Mouse (Mus musculus) midbrain, embryonic 11.5 days (tissue): ENCODE data around the gene Timd2. TPM values are rescaled to one million over a fixed set of nuclear protein-coding genes. Genes with fewer than 3 reads are reported as not detected.
"Not testable (repeated sequence)": the region's sequence is repeated elsewhere in the genome, so short reads cannot be mapped to it uniquely, and the experiment has no call there.

Experiments used
- ATAC-seq: fragments of 200-750 bp; cut with Nextera tagmentation; 2 replicates; pipeline ENCODE4 v1.8.0; 2017; ENCODE audit warnings: moderate TSS enrichment, moderate library complexity; ENCODE audit not compliant: low FRiP score
- DNase-seq: peaks from one replicate; pipeline ENCODE4 v3.0.0; 2015; ENCODE audit warnings: low spot score; ENCODE audit errors: missing footprints
- H3K27ac ChIP-seq: fragments of 300-500 bp; sonication (generic); 2 replicates; pipeline ENCODE4 v1.5.1; 2014; ENCODE audit warnings: low read depth, low read length
- H3K27me3 ChIP-seq: fragments of 300-500 bp; sonication (generic); 2 replicates; pipeline ENCODE4 v1.6.1; 2014; ENCODE audit warnings: mild to moderate bottlenecking, low read length, moderate library complexity, mixed read lengths; ENCODE audit not compliant: control insufficient read depth, insufficient read depth
- H3K36me3 ChIP-seq: fragments of 300-500 bp; sonication (generic); 2 replicates; pipeline ENCODE4 v1.6.1; 2014; ENCODE audit warnings: mild to moderate bottlenecking, low read length, moderate library complexity, mixed read lengths; ENCODE audit not compliant: control insufficient read depth, insufficient read depth
- H3K4me1 ChIP-seq: fragments of 300-500 bp; sonication (generic); 2 replicates; pipeline ENCODE4 v1.6.1; 2014; ENCODE audit warnings: low read length; ENCODE audit not compliant: control insufficient read depth, insufficient read depth
- H3K4me2 ChIP-seq: fragments of 300-500 bp; sonication (generic); 2 replicates; pipeline ENCODE4 v1.6.1; 2014; ENCODE audit warnings: mild to moderate bottlenecking, moderate library complexity
- H3K4me3 ChIP-seq: fragments of 300-500 bp; sonication (generic); 2 replicates; pipeline ENCODE4 v1.5.1; 2014; ENCODE audit warnings: low read depth, low read length
- H3K9ac ChIP-seq: fragments of 300-500 bp; sonication (generic); 2 replicates; pipeline ENCODE4 v1.6.1; 2014; ENCODE audit warnings: low read length
- H3K9me3 ChIP-seq: fragments of 300-500 bp; sonication (generic); 2 replicates; pipeline ENCODE4 v1.6.1; 2016; ENCODE audit warnings: low read length; ENCODE audit not compliant: control insufficient read depth
- WGBS: fragments of 180-500 bp; shearing (Covaris S2); extraction: QIAGEN DNeasy Blood & Tissue Kit; methylation state at CpG from one replicate; pipeline ENCODE4 v1.1.7; 2014; 5-methylcytosine and 5-hydroxymethylcytosine counted together
- polyA plus RNA-seq: library from polyadenylated mRNA; unstranded; fragments of >200 nt; fragmentation: Nextera tagmentation; extraction: Ambion mirVana; gene quantifications from 2 replicates; pipeline ENCODE4 v1.2.1, GENCODE M21; 2014

The Timd2 gene
- polyA plus RNA-seq, 1 experiment from 2014 or later, result 0.27 TPM

- DNase-seq (no peak), ATAC-seq (0 out of 2 replicates have a peak, but pooled peaks have one; percentile 27)
- Histone ChIP-seq H3K4me2 (no peak overlapping the region), H3K27ac (no peak overlapping the region), H3K36me3 (no peaks in the 10 kb centered on the region), H3K9me3 (no peaks in the 10 kb centered on the region), H3K4me1 (no peaks in the 10 kb centered on the region), H3K27me3 (no peaks in the 10 kb centered on the region), H3K4me3 (no peak overlapping the region), H3K9ac (no peak overlapping the region)
- WGBS, result 59% methylated on average over 1 of the region's 1 CpGs
Measured at GRCm38 (mm10) chr11:46682842-46683241, 24.0 kb downstream of the Timd2 start.

DNA sequence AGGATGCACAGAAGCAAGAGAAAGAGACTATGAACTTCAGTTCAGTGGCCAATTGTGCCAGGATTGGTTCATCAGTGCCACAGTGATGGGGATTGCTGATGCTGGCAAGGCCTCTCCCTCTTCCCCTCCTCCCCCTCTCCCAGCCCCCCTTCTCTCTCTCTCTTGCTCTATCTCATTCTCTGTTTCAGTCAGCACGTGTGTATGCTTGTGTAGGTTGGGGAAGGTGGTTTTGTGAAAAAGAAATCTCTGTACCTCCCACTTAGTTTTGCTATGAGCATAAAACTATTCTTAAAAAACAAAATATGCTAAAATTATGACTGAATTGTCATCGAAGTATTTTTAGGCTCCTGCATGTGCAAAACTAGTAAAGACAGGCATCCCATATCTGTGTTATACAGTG is 38.9 kb downstream of the Timd2 start:
- H3K9me3 ChIP-seq, result no peaks in the 10 kb centered on the region
- H3K4me3 ChIP-seq, result no peak overlapping the region
- H3K36me3 ChIP-seq, result no peaks in the 10 kb centered on the region
- no peaks in the 10 kb centered on the region for H3K4me1 ChIP-seq
- no peak overlapping the region for H3K27ac ChIP-seq
- ATAC-seq (no peak), DNase-seq (no peak)
- H3K27me3 ChIP-seq, result no peaks in the 10 kb centered on the region
- H3K4me2 ChIP-seq, result no peak overlapping the region
- H3K9ac ChIP-seq, result no peak overlapping the region
- 62% methylated on average over 2 of the region's 2 CpGs for WGBS

DNA sequence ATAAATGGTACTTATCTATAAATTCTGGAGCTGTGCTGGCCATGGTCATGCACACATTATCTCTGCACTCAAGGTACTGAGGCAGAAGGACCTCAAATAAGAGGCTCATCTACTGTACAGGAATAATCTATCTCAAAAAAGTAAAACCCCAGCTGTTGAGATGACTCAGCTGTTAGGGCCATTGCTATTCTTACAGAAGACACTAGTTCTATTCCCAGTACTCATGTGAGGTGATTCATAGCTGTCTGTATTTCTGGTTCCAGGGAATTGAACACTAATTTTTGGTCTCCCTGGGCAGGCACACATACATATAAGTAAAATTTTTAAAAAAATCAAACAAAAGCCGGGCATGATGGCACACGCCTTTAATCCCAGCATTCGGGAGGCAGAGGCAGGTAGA is 39.8 kb downstream of the Timd2 start:
- H3K4me3 ChIP-seq, result no peak overlapping the region
- H3K4me1 ChIP-seq, result no peaks in the 10 kb centered on the region
- ATAC-seq (no peak), DNase-seq (peak; percentile 83)
- 91% methylated on average over 3 of the region's 3 CpGs for WGBS
- no peaks in the 10 kb centered on the region for H3K9me3 ChIP-seq
- no peak overlapping the region for H3K4me2 ChIP-seq
- H3K27me3 ChIP-seq, result no peaks in the 10 kb centered on the region
- H3K27ac ChIP-seq, result no peak overlapping the region
- no peak overlapping the region for H3K9ac ChIP-seq
- no peaks in the 10 kb centered on the region for H3K36me3 ChIP-seq

DNA sequence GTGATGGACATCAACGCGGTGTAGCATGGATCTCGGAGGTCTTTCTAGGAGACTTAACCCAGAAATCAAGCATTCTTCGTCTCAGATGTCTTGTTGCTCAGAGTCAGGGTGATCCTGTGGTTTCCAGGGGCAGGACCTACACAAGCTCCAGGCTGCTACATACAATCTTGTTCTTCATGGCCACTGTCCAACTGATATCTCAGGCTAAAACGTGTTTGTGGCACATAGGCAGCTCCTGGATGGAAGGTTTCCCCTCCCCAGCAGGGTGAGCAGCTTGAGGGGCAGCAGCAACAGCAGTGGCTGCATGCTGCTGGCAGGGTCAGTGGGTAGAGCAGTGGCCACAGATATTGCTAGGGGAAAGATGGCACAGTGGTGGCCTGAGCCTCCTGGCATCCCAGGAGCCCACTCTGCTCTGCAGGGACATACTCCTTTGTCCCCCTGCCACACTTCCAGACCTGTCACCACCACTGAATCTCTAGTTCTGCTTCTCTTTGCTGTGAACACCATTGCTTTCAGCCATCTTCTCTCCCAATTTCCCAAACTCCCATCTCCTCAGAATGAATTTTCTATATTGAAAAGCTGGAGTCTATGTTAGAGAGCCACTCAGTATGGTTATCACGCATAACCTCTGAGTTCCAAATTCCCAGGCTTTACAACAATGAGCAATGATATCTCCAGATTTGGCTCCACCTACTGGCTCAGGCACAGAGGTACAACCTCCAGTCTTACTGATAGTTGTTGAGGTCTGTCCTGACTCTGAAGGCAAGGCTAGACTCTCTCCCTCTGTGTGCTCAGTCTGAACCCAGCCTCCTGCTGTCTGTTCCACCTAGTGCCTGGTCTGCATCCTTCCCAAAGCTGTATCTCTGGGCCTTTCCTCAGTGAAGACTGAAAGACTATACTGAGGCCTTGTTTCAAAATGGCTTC is 41.0 kb downstream of the Timd2 start:
- H3K27me3 ChIP-seq, result no peaks in the 10 kb centered on the region
- no peak overlapping the region for H3K9ac ChIP-seq
- no peak overlapping the region for H3K4me2 ChIP-seq
- H3K27ac ChIP-seq, result no peak overlapping the region
- ATAC-seq (peak; percentile 74; the same call in 1 of the 2 replicates), DNase-seq (peak; percentile 85)
- no peaks in the 10 kb centered on the region for H3K36me3 ChIP-seq
- H3K4me3 ChIP-seq, result no peak overlapping the region
- WGBS, result 70% methylated on average over 6 of the region's 6 CpGs
- no peaks in the 10 kb centered on the region for H3K4me1 ChIP-seq
- H3K9me3 ChIP-seq, result no peaks in the 10 kb centered on the region

DNA sequence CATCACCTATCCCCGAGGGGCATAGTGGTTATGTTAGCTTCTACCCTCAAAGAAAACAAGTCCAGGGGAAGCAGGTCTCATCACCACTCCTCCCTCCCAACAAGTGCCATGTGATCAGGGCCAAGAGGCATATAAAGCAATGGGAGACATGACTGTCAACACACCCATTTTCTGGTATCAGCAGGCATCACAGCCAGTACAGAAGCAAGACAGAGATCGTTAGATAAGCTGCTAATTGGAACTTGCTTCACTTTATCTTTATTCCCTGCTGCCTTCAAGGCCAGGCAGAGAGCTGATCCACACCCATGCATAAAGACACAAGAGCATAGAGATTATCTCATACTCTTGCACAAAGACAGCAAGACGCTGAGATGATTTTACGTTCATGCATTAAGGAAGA is 43.6 kb downstream of the Timd2 start:
- H3K9ac ChIP-seq, result no peak overlapping the region
- no peaks in the 10 kb centered on the region for H3K36me3 ChIP-seq
- H3K4me3 ChIP-seq, result no peak overlapping the region
- H3K27me3 ChIP-seq, result no peaks in the 10 kb centered on the region
- WGBS, result 75% methylated on average over 4 of the region's 4 CpGs
- no peak overlapping the region for H3K4me2 ChIP-seq
- no peaks in the 10 kb centered on the region for H3K4me1 ChIP-seq
- H3K27ac ChIP-seq, result no peak overlapping the region
- ATAC-seq, result no peak
- no peaks in the 10 kb centered on the region for H3K9me3 ChIP-seq
- no peak for DNase-seq

GRCm38 (mm10) chr11:46652476-46652875 is 54.4 kb downstream of the Timd2 start:
- Histone ChIP-seq H3K4me2 (no peak overlapping the region), H3K4me3 (no peak overlapping the region), H3K9me3 (no peaks in the 10 kb centered on the region), H3K27ac (no peak overlapping the region), H3K36me3 (no peaks in the 10 kb centered on the region), H3K9ac (no peak overlapping the region), H3K4me1 (no peaks in the 10 kb centered on the region), H3K27me3 (no peaks in the 10 kb centered on the region)
- no peak for DNase-seq
- ATAC-seq, result no peak
- 85% methylated on average over 3 of the region's 3 CpGs for WGBS

GRCm38 (mm10) chr11:46649655-46650054 is 57.2 kb downstream of the Timd2 start:
- H3K4me1 ChIP-seq, DNase-seq, H3K4me3 ChIP-seq, H3K4me2 ChIP-seq, H3K9me3 ChIP-seq, H3K27me3 ChIP-seq, H3K36me3 ChIP-seq, H3K27ac ChIP-seq, H3K9ac ChIP-seq: not testable (repeated sequence)
- 0 out of 2 replicates have a peak, but pooled peaks have one; percentile 5 for ATAC-seq
- 19% methylated on average over 3 of the region's 3 CpGs for WGBS

GRCm38 (mm10) chr11:46644824-46645223 is 62.0 kb downstream of the Timd2 start:
- Histone ChIP-seq H3K4me3 (no peak overlapping the region), H3K4me2 (no peak overlapping the region), H3K9ac (no peak overlapping the region), H3K27ac (no peak overlapping the region), H3K27me3 (no peaks in the 10 kb centered on the region), H3K36me3 (no peaks in the 10 kb centered on the region), H3K9me3 (no peaks in the 10 kb centered on the region), H3K4me1 (no peaks in the 10 kb centered on the region)
- ATAC-seq (no peak), DNase-seq (no peak)
- WGBS, result 91% methylated on average over 1 of the region's 1 CpGs

GRCm38 (mm10) chr11:46636568-46636967 is 70.3 kb downstream of the Timd2 start:
- no peak overlapping the region for H3K4me3 ChIP-seq
- ATAC-seq (no peak), DNase-seq (no peak)
- no peaks in the 10 kb centered on the region for H3K4me1 ChIP-seq
- no peak overlapping the region for H3K27ac ChIP-seq
- WGBS, result 85% methylated on average over 3 of the region's 3 CpGs
- H3K9me3 ChIP-seq, result no peaks in the 10 kb centered on the region
- no peaks in the 10 kb centered on the region for H3K36me3 ChIP-seq
- no peak overlapping the region for H3K4me2 ChIP-seq
- H3K27me3 ChIP-seq, result no peaks in the 10 kb centered on the region
- no peak overlapping the region for H3K9ac ChIP-seq
